Mouse (Mus musculus): Measurements from ENCODE around the gene Egfl8.

- TF ChIP-seq CTCF (IDR thresholded peaks at IDR 0.05; ENCODE audit: low read depth, low read length): no peak
- no peak for TF ChIP-seq POLR2A (IDR thresholded peaks at IDR 0.05; ENCODE audit: insufficient read depth, low read length)
These were observed 35.0 kb upstream of the Egfl8 start for GRCm38 (mm10) chr17:34650781-34651180.
